Mouse (Mus musculus) heart, adult 18-20 months (tissue): ENCODE data around the gene Ankrd60. TPM values are rescaled to one million over a fixed set of nuclear protein-coding genes. Genes with fewer than 3 reads are reported as not detected.

Experiments used
- DNase-seq, 2 experiments: peaks; one replicate each; pipeline ENCODE4 v3.0.0; 2021 to 2022; ENCODE audit warnings: mixed read lengths in 1 of 2
- total RNA-seq, 2 experiments: library from RNA; stranded (reverse); gene quantifications; 2 replicates each; pipeline ENCODE4 v1.2.3; 2021

The Ankrd60 gene
- total RNA-seq, 2 experiments from 2014 or later: not detected

DNA sequence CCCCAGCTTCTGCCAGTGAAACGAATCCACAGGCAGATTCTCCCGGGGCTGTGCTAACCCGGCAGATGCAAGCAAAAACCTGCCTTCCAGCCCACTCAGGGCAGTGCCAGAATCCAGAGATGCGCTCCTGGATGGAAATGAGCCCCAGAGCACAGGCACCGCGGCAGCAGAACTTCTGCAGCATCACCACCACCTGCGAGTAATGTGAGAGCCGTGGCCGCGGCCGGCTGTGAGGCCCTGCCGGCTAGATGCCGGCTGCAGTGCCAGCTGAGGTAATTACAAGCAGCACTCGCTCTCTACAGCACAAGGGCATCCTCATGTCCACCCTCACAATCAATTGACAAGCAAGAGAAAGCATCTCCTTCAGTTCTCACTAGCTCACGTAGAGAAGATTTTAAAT is 6.2 kb upstream of the Ankrd60 start:
- no peak for DNase-seq

- peak in 1 of 2 experiments; percentile 15 for DNase-seq
Measured at GRCm38 (mm10) chr2:173583455-173583854, 5.3 kb upstream of the Ankrd60 start.

- DNase-seq: no peak
Measured at GRCm38 (mm10) chr2:173582903-173583302, 4.7 kb upstream of the Ankrd60 start.

DNA sequence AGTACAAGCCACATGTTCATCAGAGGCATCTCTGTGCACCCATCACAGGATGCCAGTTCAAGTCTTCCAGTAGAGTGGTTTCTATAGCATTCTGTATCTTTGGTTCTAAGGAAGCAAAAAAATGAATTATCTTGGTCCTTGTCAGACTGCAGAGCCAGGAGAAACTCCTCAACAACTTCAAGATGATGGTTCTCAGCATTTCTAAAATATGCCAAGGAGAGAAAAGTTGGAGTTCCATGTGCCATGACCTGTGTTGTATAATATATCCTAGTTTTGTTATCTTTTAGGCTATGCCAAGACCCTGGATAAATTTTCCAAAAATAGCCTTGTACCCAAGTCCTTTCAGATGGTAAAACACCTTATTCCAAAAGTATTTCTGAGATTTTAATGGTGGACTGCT is 2.9 kb upstream of the Ankrd60 start:
- peak in 1 of 2 experiments; percentile 13 for DNase-seq

- no peak for DNase-seq
Measured at GRCm38 (mm10) chr2:173578595-173578994, 430 bp upstream of the Ankrd60 start.

- DNase-seq: no peak
Measured at GRCm38 (mm10) chr2:173564179-173564578, 14.0 kb downstream of the Ankrd60 start.

GRCm38 (mm10) chr2:173563336-173563735 is 14.8 kb downstream of the Ankrd60 start:
- no peak for DNase-seq

GRCm38 (mm10) chr2:173561851-173562442 is 16.2 kb downstream of the Ankrd60 start:
- peak; percentile 31 to 76 for DNase-seq

GRCm38 (mm10) chr2:173558754-173559396 is 19.3 kb downstream of the Ankrd60 start:
- no peak for DNase-seq

DNA sequence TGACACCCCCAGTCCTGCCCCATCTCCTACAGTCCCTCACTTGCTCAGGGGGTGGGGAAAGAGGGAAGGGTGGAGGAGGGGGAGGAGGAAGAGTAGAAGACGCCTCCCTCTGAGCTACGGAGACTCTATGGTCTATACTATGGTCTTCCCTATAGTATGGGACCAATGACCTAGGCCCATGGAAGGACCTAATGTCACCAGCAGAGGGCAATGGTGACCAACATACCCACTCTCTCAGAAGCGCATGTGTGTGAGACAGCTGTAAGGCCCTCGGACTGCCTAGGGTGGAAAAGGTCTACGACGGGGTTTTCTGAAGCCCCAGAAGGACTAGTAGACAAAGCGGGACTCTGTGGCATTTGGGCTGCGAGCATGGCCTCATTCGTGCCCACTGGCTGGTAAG is 24.3 kb downstream of the Ankrd60 start:
- peak in 1 of 2 experiments; percentile 21 for DNase-seq

DNA sequence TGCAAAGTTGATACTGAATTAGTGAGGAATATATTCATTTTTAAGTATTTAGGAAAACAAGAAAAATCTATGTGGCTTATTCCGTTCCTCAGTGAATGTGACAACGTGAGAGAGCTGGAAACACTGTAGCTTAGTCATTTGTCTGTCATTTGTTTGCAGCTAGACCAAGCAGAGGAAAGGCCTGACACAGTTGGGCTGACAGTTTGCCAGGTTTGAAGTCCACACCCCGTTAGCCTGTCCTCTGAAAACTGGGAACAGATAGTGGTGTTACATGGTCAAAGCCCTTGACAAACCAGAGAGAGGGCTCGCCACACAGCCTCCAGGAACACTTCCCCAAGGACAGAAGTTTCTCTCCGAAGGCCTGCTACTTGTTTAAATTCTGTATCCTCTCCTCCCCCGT is 27.5 kb downstream of the Ankrd60 start:
- DNase-seq: peak; percentile 28 to 53

GRCm38 (mm10) chr2:173549236-173549635 is 28.9 kb downstream of the Ankrd60 start:
- no peak for DNase-seq

GRCm38 (mm10) chr2:173545992-173546703 is 32.0 kb downstream of the Ankrd60 start:
- peak; percentile 70 to 87 for DNase-seq

DNA sequence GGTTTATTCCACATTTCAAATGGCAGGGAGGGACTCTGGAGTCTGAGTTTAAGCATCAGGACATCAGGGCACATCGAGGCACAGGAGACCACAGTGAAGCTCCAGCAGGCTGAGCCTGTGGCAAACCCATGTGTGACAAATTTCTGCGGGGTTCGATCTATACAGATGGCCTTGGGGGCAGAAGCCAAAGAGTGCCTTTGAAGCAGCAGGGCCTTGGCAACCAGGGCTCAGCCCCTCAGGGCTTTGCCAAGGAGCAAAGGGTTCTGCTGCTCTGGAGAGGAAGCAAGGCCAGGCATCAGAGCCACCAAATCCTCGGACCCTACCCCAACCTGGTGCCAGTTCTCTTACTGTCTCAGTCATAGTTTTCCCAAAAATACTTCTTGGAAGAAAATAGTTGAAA is 35.4 kb downstream of the Ankrd60 start:
- DNase-seq: no peak

DNA sequence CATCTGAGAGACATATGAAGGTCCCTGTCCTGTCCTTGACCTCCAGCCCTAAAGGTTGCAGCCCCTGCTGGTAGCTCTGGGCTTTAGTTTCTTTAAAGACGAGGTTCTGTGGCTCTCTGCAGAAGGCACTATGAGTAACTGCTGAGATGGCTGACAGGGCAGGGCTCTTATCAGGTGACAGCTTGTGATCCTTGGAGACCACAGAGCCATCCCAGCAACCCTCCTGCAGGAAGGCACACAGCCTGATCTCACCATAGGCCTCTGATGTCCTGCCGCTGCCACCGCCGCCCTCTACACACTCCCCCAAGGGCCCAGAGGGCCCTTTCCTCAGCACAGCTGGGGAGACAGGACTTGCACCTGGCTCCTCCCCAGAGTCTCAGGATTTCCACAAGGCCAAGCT is 36.4 kb downstream of the Ankrd60 start:
- no peak for DNase-seq

DNA sequence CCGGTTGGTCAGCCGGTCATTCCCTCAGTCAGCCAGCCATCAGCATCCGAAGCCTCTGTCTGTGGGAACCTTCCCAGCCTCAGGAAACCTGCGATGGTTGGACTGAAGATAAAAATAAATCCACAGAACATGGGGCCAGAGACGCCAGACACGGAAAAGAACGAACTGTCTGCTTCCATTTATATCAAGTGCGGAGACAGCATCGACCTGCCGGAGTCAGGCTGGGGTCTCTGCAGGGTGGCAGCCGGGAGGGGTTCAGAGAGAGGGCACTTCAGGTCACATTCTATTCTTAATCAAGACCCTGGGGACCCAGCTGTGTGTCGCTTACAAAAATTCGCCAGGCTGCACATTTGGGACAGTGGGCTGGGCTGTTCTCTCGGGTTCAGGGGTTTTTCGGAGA is 38.4 kb downstream of the Ankrd60 start:
- DNase-seq: no peak

- DNase-seq: no peak
Measured at GRCm38 (mm10) chr2:173535886-173536285, 42.3 kb downstream of the Ankrd60 start.

GRCm38 (mm10) chr2:173535390-173535789 is 42.8 kb downstream of the Ankrd60 start:
- DNase-seq: no peak

GRCm38 (mm10) chr2:173534581-173534980 is 43.6 kb downstream of the Ankrd60 start:
- DNase-seq: no peak

DNA sequence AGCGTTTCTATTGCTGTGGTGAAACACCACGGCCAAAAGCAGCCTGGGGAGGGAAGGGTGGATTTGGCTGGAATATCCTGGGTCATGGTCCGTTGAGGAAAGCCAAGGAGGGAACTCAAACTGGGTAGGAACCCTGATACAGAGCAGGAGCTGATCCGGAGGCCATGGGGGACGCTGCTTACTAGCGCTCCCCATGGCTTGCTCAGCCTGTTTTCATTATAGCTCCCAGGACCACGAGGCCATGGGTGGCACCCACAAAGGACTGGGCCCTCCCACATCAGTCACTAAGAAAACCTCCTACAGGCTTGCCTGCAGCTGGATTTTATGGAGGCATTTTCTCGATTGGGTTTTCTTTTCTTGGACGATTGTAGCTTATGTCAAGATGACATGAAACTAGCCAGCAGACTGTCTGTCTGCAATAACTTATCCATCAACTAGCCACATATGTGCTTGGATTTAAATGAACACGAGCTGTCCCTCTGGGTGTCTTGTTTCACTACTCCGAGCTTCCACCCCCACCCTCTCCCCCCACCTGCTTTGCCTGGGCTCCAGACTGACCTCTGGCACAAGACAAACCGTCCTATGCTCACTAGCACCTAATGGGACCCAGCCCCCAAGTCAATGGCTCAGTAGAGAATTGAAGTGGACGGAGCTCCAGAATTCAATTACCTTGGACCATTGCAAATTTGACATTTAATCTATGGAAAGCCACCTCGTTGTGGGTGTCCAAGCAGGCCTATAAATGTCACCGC is 45.3 kb downstream of the Ankrd60 start:
- DNase-seq: no peak

DNA sequence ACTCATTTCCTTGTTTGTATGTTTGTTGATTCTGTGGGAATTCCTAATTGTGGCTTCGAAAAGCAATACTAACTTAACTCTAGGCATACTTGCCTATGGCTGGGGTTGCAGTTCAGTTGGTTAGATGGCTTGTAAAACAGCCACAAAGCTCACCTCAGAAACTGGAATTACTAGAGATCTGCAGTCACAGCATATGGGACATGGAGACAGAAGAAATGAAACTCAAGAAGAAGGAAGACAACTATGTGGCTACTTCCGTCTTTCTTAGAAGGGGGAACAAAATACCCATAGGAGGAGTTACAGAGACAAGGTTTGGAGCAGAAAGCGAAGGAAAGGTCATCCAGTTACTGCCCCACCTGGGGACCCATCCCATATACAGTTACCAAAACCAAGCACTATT is 49.7 kb downstream of the Ankrd60 start:
- no peak for DNase-seq

- no peak for DNase-seq
Measured at GRCm38 (mm10) chr2:173522376-173522775, 55.8 kb downstream of the Ankrd60 start, which contains the start of gene 1700021F07Rik. TSS of gene 1700021F07Rik (plus strand) at chr2:173522586.
